Mouse (Mus musculus) natural killer cell, adult 2 months (primary cell): Measurements from ENCODE around the gene Lman1l.

Experiments
- DNase-seq, 2 experiments: peaks; one replicate each; pipeline ENCODE4 v3.0.0; 2022; ENCODE audit warnings: low spot score in 2 of 2

Lman1l gene

GRCm38 (mm10) chr9:57620674-57621073 lies at the start of gene Lman1l:
Gene Lman1l, minus strand, starts transcription at chr9:57620774.
- DNase-seq = no peak

GRCm38 (mm10) chr9:57669566-57669965 lies 49.0 kb upstream of the Lman1l start:
- no peak for DNase-seq

- no peak for DNase-seq
Measured at GRCm38 (mm10) chr9:57668277-57668676, 47.7 kb upstream of the Lman1l start.

GRCm38 (mm10) chr9:57667817-57668216 lies 47.2 kb upstream of the Lman1l start:
- no peak for DNase-seq

GRCm38 (mm10) chr9:57667136-57667535 lies 46.6 kb upstream of the Lman1l start:
- no peak for DNase-seq

GRCm38 (mm10) chr9:57666536-57666935 lies 46.0 kb upstream of the Lman1l start:
- DNase-seq = no peak

- no peak for DNase-seq
Measured at GRCm38 (mm10) chr9:57664616-57665015, 44.0 kb upstream of the Lman1l start.

- DNase-seq = no peak
Measured at GRCm38 (mm10) chr9:57661552-57661951, 41.0 kb upstream of the Lman1l start.

- no peak for DNase-seq
Measured at GRCm38 (mm10) chr9:57660501-57660900, 39.9 kb upstream of the Lman1l start.

GRCm38 (mm10) chr9:57659774-57660173 lies 39.2 kb upstream of the Lman1l start:
- peak; percentile 45 to 67 for DNase-seq

- no peak for DNase-seq
Measured at GRCm38 (mm10) chr9:57658970-57659369, 38.4 kb upstream of the Lman1l start.

- DNase-seq = no peak
Measured at GRCm38 (mm10) chr9:57657843-57658242, 37.3 kb upstream of the Lman1l start.

GRCm38 (mm10) chr9:57656631-57657350 lies 36.2 kb upstream of the Lman1l start:
- DNase-seq = no peak

- peak; percentile 91 to 96 for DNase-seq
Measured at GRCm38 (mm10) chr9:57655749-57656148, 35.2 kb upstream of the Lman1l start.

- no peak for DNase-seq
Measured at GRCm38 (mm10) chr9:57654966-57655365, 34.4 kb upstream of the Lman1l start.

- DNase-seq = no peak
Measured at GRCm38 (mm10) chr9:57653283-57653682, 32.7 kb upstream of the Lman1l start, which contains the start of gene Csk. Gene Csk, minus strand, starts transcription at chr9:57653631.

GRCm38 (mm10) chr9:57652855-57653254 lies 32.3 kb upstream of the Lman1l start:
- DNase-seq = no peak

GRCm38 (mm10) chr9:57652351-57652750 lies 31.8 kb upstream of the Lman1l start:
- DNase-seq = no peak

- peak; percentile 63 to 76 for DNase-seq
Measured at GRCm38 (mm10) chr9:57650786-57651311, 30.3 kb upstream of the Lman1l start.

GRCm38 (mm10) chr9:57650130-57650785 lies 29.7 kb upstream of the Lman1l start:
- no peak for DNase-seq

- DNase-seq = no peak
Measured at GRCm38 (mm10) chr9:57647286-57648108, 26.9 kb upstream of the Lman1l start.

- DNase-seq = peak; percentile 64 to 72
Measured at GRCm38 (mm10) chr9:57646551-57647103, 26.1 kb upstream of the Lman1l start.
